Mouse (Mus musculus) embryonic facial prominence, embryonic 11.5 days (tissue): ENCODE measurements around the gene Tcte2. TPM values are rescaled to one million over a fixed set of nuclear protein-coding genes. Genes with fewer than 3 reads are reported as not detected.

Experiments
- ATAC-seq: fragments of 200-750 bp; cut with Nextera tagmentation; replicated peaks from 2 replicates; pipeline ENCODE4 v1.8.0; 2017; ENCODE audit warnings: low read depth; ENCODE audit not compliant: insufficient number of reproducible peaks, low FRiP score, low TSS enrichment
- DNase-seq: peaks from one replicate; pipeline ENCODE4 v3.0.0-alpha.2; 2015; ENCODE audit warnings: low spot score
- H3K27ac ChIP-seq: fragments of 300-500 bp; sonication (generic); replicated peaks from 2 replicates; pipeline ENCODE4 v1.5.1; 2014; ENCODE audit warnings: mild to moderate bottlenecking, low read depth, low read length, control low read depth
- H3K27me3 ChIP-seq: fragments of 300-500 bp; sonication (generic); 2 replicates; pipeline ENCODE4 v1.6.1; 2014; ENCODE audit warnings: mild to moderate bottlenecking, low read length, moderate library complexity, mixed read lengths; ENCODE audit not compliant: control insufficient read depth, insufficient read depth
- H3K36me3 ChIP-seq: fragments of 300-500 bp; sonication (generic); replicated peaks from 2 replicates; pipeline ENCODE4 v1.6.1; 2014; ENCODE audit warnings: low read depth, mild to moderate bottlenecking, low read length, moderate library complexity, mixed read lengths; ENCODE audit not compliant: control insufficient read depth, insufficient read depth
- H3K4me1 ChIP-seq: fragments of 300-500 bp; sonication (generic); 2 replicates; pipeline ENCODE4 v1.6.1; 2014; ENCODE audit warnings: low read length, mixed read lengths; ENCODE audit not compliant: control insufficient read depth, insufficient read depth
- H3K4me2 ChIP-seq: fragments of 300-500 bp; sonication (generic); 2 replicates; pipeline ENCODE4 v1.6.1; 2014; ENCODE audit warnings: low read depth, mild to moderate bottlenecking, control low read depth, low read length, moderate library complexity
- H3K4me3 ChIP-seq: fragments of 300-500 bp; sonication (generic); 2 replicates; pipeline ENCODE4 v1.5.1; 2014; ENCODE audit warnings: low read depth, low read length, control low read depth
- H3K9ac ChIP-seq: fragments of 300-500 bp; sonication (generic); replicated peaks from 2 replicates; pipeline ENCODE4 v1.6.1; 2014; ENCODE audit warnings: mild to moderate bottlenecking, control low read depth, low read length
- H3K9me3 ChIP-seq: fragments of 300-500 bp; sonication (generic); replicated peaks from 2 replicates; pipeline ENCODE4 v1.6.1; 2016; ENCODE audit warnings: mild to moderate bottlenecking, low read length, inconsistent platforms, mixed read lengths; ENCODE audit not compliant: control insufficient read depth
- WGBS: fragments of 180-500 bp; shearing (Covaris S2); extraction: QIAGEN DNeasy Blood & Tissue Kit; methylation state at CpG from one replicate; pipeline ENCODE4 v1.1.7; 2014; 5-methylcytosine and 5-hydroxymethylcytosine counted together
- polyA plus RNA-seq: library from polyadenylated mRNA; unstranded; fragments of >200 nt; fragmentation: Nextera tagmentation; extraction: Ambion mirVana; gene quantifications from 2 replicates; pipeline ENCODE4 v1.2.1, GENCODE M21; 2014

Gene Tcte2
- polyA plus RNA-seq, 1 experiment from 2014 or later = 4.4 TPM

DNA sequence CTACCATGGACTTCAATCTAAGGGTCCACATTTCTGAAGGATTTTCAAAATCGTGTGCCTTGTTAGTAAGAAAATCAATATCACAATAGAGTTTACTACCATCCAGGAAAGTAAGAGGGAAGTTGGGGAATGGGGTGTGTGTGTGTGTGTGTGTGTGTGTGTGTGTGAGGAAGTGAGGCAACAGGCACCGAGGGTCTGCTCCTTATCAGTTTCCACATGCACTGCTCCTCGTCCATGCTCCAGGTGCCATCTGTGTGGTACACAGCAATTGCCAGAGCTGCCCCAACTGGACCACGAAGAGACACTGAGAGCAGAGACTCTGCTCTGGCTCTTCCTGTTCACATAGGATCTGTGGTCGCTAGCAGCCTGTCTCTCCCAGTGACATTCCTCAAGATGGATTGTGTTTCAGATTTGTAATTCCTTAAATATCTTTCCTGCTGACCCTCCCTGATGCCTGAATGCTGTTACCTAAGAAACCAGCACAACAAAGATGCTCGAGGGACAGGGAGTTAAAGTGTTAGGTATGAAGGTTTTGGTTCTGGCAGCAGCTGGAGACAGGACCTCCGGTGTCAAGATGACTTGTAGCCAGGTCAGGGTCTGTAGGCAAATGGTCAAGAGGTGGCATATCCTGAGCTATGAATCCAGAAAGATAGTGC, 23.4 kb downstream of the Tcte2 start:
- H3K27me3 ChIP-seq = no peaks in the 10 kb centered on the region
- WGBS = 61% methylated on average over 7 of the region's 7 CpGs
- no peak overlapping the region for H3K27ac ChIP-seq
- H3K36me3 ChIP-seq = no peaks in the 10 kb centered on the region
- H3K4me2 ChIP-seq = no peak overlapping the region
- H3K4me3 ChIP-seq = no peak overlapping the region
- no peaks in the 10 kb centered on the region for H3K4me1 ChIP-seq
- no peaks in the 10 kb centered on the region for H3K9me3 ChIP-seq
- H3K9ac ChIP-seq = no peak overlapping the region
- ATAC-seq = no peak
- DNase-seq = peak; percentile 27

DNA sequence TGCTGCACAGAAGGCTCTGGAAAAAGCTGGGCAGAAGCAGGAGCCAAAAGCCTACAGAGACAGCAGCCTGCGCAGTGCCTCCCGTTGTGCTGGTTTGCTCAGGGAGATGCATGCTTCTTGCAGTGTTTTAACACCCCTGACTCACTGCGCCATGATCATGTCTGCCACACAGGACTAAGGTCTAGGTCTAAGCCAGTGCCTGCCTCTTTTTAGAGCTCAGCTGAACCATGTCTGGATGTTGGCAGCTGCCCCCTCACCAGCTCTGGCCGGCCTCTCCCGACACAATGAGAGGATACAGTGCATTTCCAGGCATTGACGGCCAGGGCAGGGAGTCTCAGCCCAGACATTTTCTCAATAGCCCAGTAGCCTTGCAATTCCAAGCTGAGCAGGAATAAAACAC, 24.3 kb downstream of the Tcte2 start:
- ATAC-seq (no peak), DNase-seq (no peak)
- H3K4me3 ChIP-seq = no peak overlapping the region
- H3K4me2 ChIP-seq = no peak overlapping the region
- H3K4me1 ChIP-seq = no peaks in the 10 kb centered on the region
- H3K9ac ChIP-seq = no peak overlapping the region
- no peaks in the 10 kb centered on the region for H3K36me3 ChIP-seq
- H3K27ac ChIP-seq = no peak overlapping the region
- H3K9me3 ChIP-seq = no peaks in the 10 kb centered on the region
- WGBS = 69% methylated on average over 6 of the region's 6 CpGs
- H3K27me3 ChIP-seq = no peaks in the 10 kb centered on the region

DNA sequence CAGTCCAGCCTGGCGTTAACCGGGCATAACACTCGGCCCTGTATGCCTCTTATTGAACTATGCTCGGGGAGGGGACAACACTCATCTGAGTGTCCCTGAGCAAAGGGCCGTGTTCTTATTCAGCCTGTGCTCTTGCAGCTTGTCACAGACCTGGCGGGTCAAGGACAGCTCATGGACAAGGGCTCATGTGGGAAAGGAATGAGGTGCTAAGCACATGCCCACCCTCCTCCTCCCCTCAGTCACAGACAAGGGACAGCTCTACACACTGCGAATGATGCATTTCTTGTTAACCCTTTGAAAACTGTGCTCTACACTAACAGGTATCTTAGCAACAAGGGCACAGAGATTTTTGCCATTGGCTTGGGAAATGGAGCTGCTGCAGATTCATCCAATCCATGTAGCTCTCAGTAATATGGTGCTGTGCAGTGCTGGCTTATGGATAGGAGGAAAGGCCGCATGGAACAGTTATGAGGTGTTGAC, 25.8 kb downstream of the Tcte2 start:
- Histone ChIP-seq H3K4me1 (no peaks in the 10 kb centered on the region), H3K9me3 (no peaks in the 10 kb centered on the region), H3K9ac (no peak overlapping the region), H3K27me3 (no peaks in the 10 kb centered on the region), H3K4me2 (no peak overlapping the region), H3K4me3 (no peak overlapping the region), H3K27ac (no peak overlapping the region), H3K36me3 (no peaks in the 10 kb centered on the region)
- no peak for DNase-seq
- 82% methylated on average over 8 of the region's 8 CpGs for WGBS
- 0 out of 2 replicates have a peak, but pooled peaks have one; percentile 55 for ATAC-seq

DNA sequence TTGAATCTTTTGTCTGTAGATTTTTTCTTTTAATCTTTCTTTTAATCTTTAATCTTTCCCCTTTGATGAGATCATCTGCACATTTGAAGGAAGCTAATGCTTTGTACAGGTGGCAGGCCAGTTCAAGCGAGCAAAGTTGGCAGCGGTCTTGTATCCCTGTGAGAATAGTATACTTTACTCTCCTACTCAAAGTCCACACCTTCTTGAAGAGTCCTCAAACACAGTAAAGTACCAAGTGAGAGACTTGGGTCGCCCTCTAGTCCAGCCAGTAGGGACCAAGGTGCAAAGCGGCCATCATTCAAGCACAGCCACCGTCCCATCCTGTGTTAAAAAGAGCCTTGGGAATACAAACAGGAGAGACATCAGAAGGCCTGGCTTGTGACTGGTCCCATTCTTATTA, 26.6 kb downstream of the Tcte2 start:
- Histone ChIP-seq H3K27me3 (no peaks in the 10 kb centered on the region), H3K4me3 (no peak overlapping the region), H3K9me3 (no peaks in the 10 kb centered on the region), H3K4me1 (no peaks in the 10 kb centered on the region), H3K4me2 (no peak overlapping the region), H3K9ac (no peak overlapping the region), H3K27ac (no peak overlapping the region), H3K36me3 (no peaks in the 10 kb centered on the region)
- 93% methylated on average over 5 of the region's 5 CpGs for WGBS
- no peak for ATAC-seq
- DNase-seq = no peak

DNA sequence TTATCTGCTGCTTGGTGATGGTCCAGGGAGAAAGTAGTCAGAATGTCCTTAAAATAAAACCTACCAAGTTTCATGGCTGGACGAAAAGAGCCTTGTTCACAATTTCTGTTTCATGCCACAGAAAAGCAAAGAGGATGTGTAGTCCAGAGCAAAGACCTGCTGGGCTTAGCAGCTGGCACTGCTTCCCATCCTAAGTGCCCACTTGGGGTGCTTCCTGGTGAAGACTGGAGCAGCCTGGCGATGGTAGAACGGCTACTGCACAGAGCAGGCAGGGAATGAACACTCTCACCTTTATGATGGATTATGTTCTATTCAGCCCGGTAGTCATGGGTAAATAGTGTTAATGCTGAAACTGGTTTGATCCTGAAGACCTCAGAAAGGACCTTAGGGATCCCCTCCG, 27.7 kb downstream of the Tcte2 start:
- H3K4me3 ChIP-seq = no peak overlapping the region
- DNase-seq (no peak), ATAC-seq (no peak)
- no peaks in the 10 kb centered on the region for H3K27me3 ChIP-seq
- no peaks in the 10 kb centered on the region for H3K4me1 ChIP-seq
- H3K36me3 ChIP-seq = no peaks in the 10 kb centered on the region
- H3K9me3 ChIP-seq = no peaks in the 10 kb centered on the region
- H3K4me2 ChIP-seq = no peak overlapping the region
- H3K9ac ChIP-seq = no peak overlapping the region
- H3K27ac ChIP-seq = no peak overlapping the region
- WGBS = 89% methylated on average over 5 of the region's 5 CpGs

DNA sequence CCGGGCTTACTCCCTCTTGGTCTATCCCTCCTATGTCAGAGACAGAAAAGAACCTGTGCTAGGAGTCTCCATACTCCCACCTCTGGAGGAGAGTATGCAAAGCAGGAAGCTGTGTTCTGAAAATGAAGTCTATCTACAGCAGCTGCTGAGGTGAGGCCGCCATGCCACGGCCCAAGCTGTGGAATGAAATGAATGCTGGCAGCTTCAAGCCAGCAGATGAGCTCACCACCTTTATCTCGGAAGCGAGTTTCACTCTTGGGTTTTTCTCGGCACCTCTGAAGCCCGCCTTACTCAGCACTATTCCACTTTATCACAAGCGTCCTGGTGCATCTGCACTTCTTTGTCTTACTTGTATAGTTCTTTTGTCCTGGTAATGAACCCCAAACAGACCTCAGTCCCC, 28.9 kb downstream of the Tcte2 start:
- no peak for DNase-seq
- no peak overlapping the region for H3K27ac ChIP-seq
- no peak overlapping the region for H3K9ac ChIP-seq
- H3K4me1 ChIP-seq = no peaks in the 10 kb centered on the region
- H3K4me3 ChIP-seq = no peak overlapping the region
- H3K4me2 ChIP-seq = no peak overlapping the region
- no peak for ATAC-seq
- no peaks in the 10 kb centered on the region for H3K36me3 ChIP-seq
- no peaks in the 10 kb centered on the region for H3K9me3 ChIP-seq
- WGBS = 52% methylated on average over 8 of the region's 8 CpGs
- no peaks in the 10 kb centered on the region for H3K27me3 ChIP-seq

DNA sequence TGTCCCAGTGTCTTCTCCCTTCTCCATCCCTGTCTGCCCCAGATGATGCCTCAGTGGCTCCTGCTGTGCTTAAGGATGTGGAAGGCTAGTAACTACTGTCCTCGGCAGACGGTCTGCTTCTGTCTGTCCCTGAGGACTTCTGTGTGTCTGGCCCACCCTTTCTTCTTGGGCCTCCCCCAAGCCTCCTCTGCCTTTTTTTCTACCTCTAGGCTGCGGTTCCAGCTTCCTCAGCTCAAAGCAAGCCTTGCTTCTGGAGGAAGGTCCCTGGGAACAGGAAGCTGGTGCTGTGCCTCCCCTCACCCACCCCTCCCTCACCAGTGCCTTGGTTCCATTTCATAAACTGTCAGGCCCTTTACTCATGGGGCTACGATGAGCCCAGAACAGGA, 29.9 kb downstream of the Tcte2 start:
- Histone ChIP-seq H3K27ac (no peak overlapping the region), H3K36me3 (no peaks in the 10 kb centered on the region), H3K4me1 (no peaks in the 10 kb centered on the region), H3K9ac (no peak overlapping the region), H3K4me3 (no peak overlapping the region), H3K27me3 (no peaks in the 10 kb centered on the region), H3K4me2 (no peak overlapping the region), H3K9me3 (no peaks in the 10 kb centered on the region)
- ATAC-seq = no peak
- WGBS = 63% methylated on average over 4 of the region's 4 CpGs
- DNase-seq = no peak

DNA sequence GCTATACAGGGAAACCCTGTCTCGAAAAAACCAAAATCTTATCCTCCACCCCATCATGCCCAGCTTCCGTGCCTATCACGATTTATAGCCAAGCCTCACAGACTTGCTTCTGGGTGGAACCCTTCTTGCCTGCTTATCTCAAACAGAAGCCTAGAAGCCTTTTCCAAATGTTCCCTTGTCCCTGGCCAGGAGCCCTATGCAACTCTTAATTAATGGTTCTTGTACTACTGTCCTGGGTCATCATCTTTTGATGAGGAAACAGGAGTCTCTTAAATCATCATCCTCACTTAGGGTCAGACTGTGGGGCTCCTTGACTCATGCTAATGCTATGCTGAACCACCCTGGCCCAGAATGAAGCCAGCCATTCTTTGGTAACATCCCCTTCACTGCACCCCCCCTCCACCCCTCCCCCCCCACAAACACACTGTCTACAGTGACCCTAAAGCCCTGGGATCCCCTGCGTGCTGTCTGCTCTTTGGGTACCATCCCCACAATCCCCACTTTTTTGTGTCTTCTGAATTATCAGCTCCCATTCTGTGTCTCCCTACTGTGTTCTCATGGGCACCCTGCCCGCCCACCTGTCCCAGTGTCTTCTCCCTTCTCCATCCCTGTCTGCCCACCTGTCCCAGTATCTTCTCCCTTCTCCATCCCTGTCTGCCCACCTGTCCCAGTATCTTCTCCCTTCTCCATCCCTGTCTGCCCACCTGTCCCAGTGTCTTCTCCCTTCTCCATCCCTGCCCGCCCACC, 30.5 kb downstream of the Tcte2 start:
- H3K27me3 ChIP-seq = no peaks in the 10 kb centered on the region
- ATAC-seq = no peak
- no peak overlapping the region for H3K9ac ChIP-seq
- H3K9me3 ChIP-seq = no peaks in the 10 kb centered on the region
- no peaks in the 10 kb centered on the region for H3K4me1 ChIP-seq
- no peak overlapping the region for H3K4me3 ChIP-seq
- DNase-seq = no peak
- H3K36me3 ChIP-seq = no peaks in the 10 kb centered on the region
- no peak overlapping the region for H3K4me2 ChIP-seq
- 95% methylated on average over 6 of the region's 6 CpGs for WGBS
- H3K27ac ChIP-seq = no peak overlapping the region
